Mouse (Mus musculus): ENCODE results near the gene Tyw5.

DNA sequence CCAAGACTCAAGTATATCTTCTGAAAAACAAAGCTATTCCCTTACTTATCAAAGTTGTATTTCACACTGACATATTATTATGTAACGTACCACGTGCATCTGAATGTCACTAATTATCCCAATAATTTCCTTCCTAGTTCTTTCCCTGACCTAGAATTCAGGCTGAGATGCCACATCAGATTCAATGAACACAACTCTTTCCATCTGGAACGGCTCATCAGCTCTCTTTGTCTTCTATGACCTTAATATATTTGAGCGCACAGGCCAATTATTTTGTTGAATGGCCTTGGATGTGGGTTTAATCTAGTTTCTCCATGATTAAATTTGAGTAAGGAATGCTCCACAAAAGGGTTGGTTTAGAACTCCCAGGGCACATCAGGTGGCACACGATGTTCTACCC lies 4.8 kb downstream of the Tyw5 start:
- TF ChIP-seq POLR2A (IDR thresholded peaks at IDR 0.05; ENCODE audit: borderline replicate concordance, extremely low read depth, low read depth, low read length) (no peak), CTCF (IDR thresholded peaks at IDR 0.05; ENCODE audit: insufficient read depth, low read length) (no peak)

All from lung, adult 2 months (tissue).